Mouse (Mus musculus) left cerebral cortex, adult 18-20 months (tissue): ENCODE data around the gene Golph3l. TPM values are rescaled to one million over a fixed set of nuclear protein-coding genes. Genes with fewer than 3 reads are reported as not detected.
"Not testable (repeated sequence)": the region's sequence is repeated elsewhere in the genome, so short reads cannot be mapped to it uniquely, and the experiment has no call there.

ENCODE experiments used
- DNase-seq, 2 experiments: peaks; one replicate each; pipeline ENCODE4 v3.0.0; 2021 to 2022; ENCODE audit warnings: low spot score in 2 of 2, mixed read lengths in 1 of 2
- long read RNA-seq, 2 experiments: library from polyadenylated mRNA; stranded (forward); transcript quantifications; one replicate each; pipeline ENCODE4 v2.0.0; 2021
- total RNA-seq, 2 experiments: library from RNA; stranded (reverse); gene quantifications; 2 replicates each; pipeline ENCODE4 v1.2.3; 2021

The Golph3l gene
- total RNA-seq, result 10 to 100 TPM; 18.6 to 20.4 TPM
- long read RNA-seq, experiment 1, transcript Golph3l-207 (5 exons, 2,836 nt), result major isoform, 13 of 15 reads
- long read RNA-seq, experiment 1, partial matches to known transcripts, result 1 of 15 reads
- long read RNA-seq, experiment 1, other reads (novel, unspliced or antisense), result 1 of 15 reads
- long read RNA-seq, experiment 2, transcript Golph3l-207 (5 exons, 2,836 nt), result major isoform, 20 of 24 reads
- long read RNA-seq, experiment 2, partial matches to known transcripts, result 1 of 24 reads
- long read RNA-seq, experiment 2, other reads (novel, unspliced or antisense), result 2 of 24 reads

- peak; percentile 89 to 95 for DNase-seq
Observed at GRCm38 (mm10) chr3:95588604-95589086, at the start of gene Golph3l. Gene Golph3l (plus strand): TSS chr3:95588934.

GRCm38 (mm10) chr3:95538936-95539335, 49.8 kb upstream of the Golph3l start:
- DNase-seq, result no peak

- DNase-seq, result no peak
Observed at GRCm38 (mm10) chr3:95539837-95540236, 48.9 kb upstream of the Golph3l start.

GRCm38 (mm10) chr3:95541186-95541585, 47.5 kb upstream of the Golph3l start:
- DNase-seq, result not testable (repeated sequence)

GRCm38 (mm10) chr3:95542171-95542570, 46.6 kb upstream of the Golph3l start:
- no peak for DNase-seq

- no peak for DNase-seq
Observed at GRCm38 (mm10) chr3:95542981-95543380, 45.8 kb upstream of the Golph3l start.

- DNase-seq, result no peak
Observed at GRCm38 (mm10) chr3:95550176-95550575, 38.6 kb upstream of the Golph3l start.

GRCm38 (mm10) chr3:95553986-95554385, 34.7 kb upstream of the Golph3l start:
- DNase-seq, result no peak

- DNase-seq, result no peak
Observed at GRCm38 (mm10) chr3:95559437-95559836, 29.3 kb upstream of the Golph3l start, which contains the start of gene Hormad1. Gene Hormad1 (plus strand): TSS chr3:95559677.

GRCm38 (mm10) chr3:95560738-95561137, 28.0 kb upstream of the Golph3l start:
- no peak for DNase-seq

GRCm38 (mm10) chr3:95561826-95562225, 26.9 kb upstream of the Golph3l start:
- DNase-seq, result no peak

GRCm38 (mm10) chr3:95569585-95569984, 19.1 kb upstream of the Golph3l start:
- no peak for DNase-seq

GRCm38 (mm10) chr3:95587754-95588603, 755 bp upstream of the Golph3l start:
- DNase-seq, result no peak

GRCm38 (mm10) chr3:95598734-95599133, 10.0 kb downstream of the Golph3l start:
- no peak for DNase-seq

- DNase-seq, result no peak
Observed at GRCm38 (mm10) chr3:95601287-95601686, 12.6 kb downstream of the Golph3l start.

GRCm38 (mm10) chr3:95606096-95606495, 17.4 kb downstream of the Golph3l start:
- DNase-seq, result no peak

- DNase-seq, result no peak
Observed at GRCm38 (mm10) chr3:95609195-95609594, 20.5 kb downstream of the Golph3l start.

GRCm38 (mm10) chr3:95613996-95614395, 25.3 kb downstream of the Golph3l start:
- no peak for DNase-seq

- no peak for DNase-seq
Observed at GRCm38 (mm10) chr3:95618511-95618910, 29.8 kb downstream of the Golph3l start.

GRCm38 (mm10) chr3:95621241-95621640, 32.5 kb downstream of the Golph3l start:
- no peak for DNase-seq

- DNase-seq, result not testable (repeated sequence)
Observed at GRCm38 (mm10) chr3:95622421-95622820, 33.7 kb downstream of the Golph3l start.

- no peak for DNase-seq
Observed at GRCm38 (mm10) chr3:95623551-95623950, 34.8 kb downstream of the Golph3l start.
